Mouse (Mus musculus) hindbrain, embryonic 10.5 days (tissue): ENCODE data around the gene Zfp764. TPM values are rescaled to one million over a fixed set of nuclear protein-coding genes. Genes with fewer than 3 reads are reported as not detected.
"Not testable (repeated sequence)": the region's sequence is repeated elsewhere in the genome, so short reads cannot be mapped to it uniquely, and the experiment has no call there.

Experiments
- DNase-seq: peaks from one replicate; pipeline ENCODE4 v3.0.0-alpha.2; 2017; ENCODE audit warnings: low spot score
- H3K27ac ChIP-seq: fragments of 300-500 bp; sonication (generic); 2 replicates; pipeline ENCODE4 v1.5.1; 2016; ENCODE audit warnings: mild to moderate bottlenecking, moderate library complexity
- H3K27me3 ChIP-seq: fragments of 300-500 bp; sonication (generic); 2 replicates; pipeline ENCODE4 v1.6.1; 2016; ENCODE audit warnings: mild to moderate bottlenecking; ENCODE audit not compliant: poor library complexity, insufficient read depth, severe bottlenecking
- H3K36me3 ChIP-seq: fragments of 300-500 bp; sonication (generic); 2 replicates; pipeline ENCODE4 v1.6.1; 2016; ENCODE audit warnings: mild to moderate bottlenecking, moderate library complexity
- H3K4me1 ChIP-seq: fragments of 300-500 bp; sonication (generic); replicated peaks from 2 replicates; pipeline ENCODE4 v1.6.1; 2016; ENCODE audit warnings: mild to moderate bottlenecking
- H3K4me3 ChIP-seq: fragments of 300-500 bp; sonication (generic); 2 replicates; pipeline ENCODE4 v1.5.1; 2016; ENCODE audit warnings: mild to moderate bottlenecking, moderate library complexity
- H3K9me3 ChIP-seq: fragments of 300-500 bp; sonication (generic); 2 replicates; pipeline ENCODE4 v1.6.1; 2016; ENCODE audit warnings: mild to moderate bottlenecking, moderate library complexity
- WGBS: fragments of 180-500 bp; shearing (Covaris S2); methylation state at CpG from one replicate; pipeline ENCODE4 v1.1.7; 2016; 5-methylcytosine and 5-hydroxymethylcytosine counted together
- polyA plus RNA-seq: library from polyadenylated mRNA; unstranded; fragments of >200 nt; fragmentation: Nextera tagmentation; extraction: Ambion mirVana; gene quantifications from 2 replicates; pipeline ENCODE4 v1.2.1, GENCODE M21; 2016

Gene Zfp764
- polyA plus RNA-seq, 1 experiment from 2014 or later: 6.6 TPM

DNA sequence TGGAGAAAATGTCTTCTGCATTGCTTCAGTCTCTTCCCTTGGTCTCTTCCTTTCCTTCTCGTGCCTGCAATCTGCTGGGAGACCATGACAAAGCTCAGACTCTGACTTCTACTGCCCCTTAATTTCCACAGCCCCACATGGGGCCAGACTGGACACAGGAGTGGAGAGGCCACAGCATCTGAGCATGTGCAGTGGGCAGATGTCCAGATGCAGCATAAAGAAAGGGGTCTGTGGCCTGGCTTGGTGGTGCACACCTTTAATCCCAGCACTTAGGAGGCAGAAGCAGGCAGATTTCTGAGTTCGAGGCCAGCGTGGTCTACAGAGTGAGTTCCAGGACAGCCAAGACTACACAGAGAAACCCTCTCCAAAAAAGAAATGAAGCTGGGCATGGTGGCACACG, 21.1 kb downstream of the Zfp764 start:
- 89% methylated on average over 4 of the region's 4 CpGs for WGBS

DNA sequence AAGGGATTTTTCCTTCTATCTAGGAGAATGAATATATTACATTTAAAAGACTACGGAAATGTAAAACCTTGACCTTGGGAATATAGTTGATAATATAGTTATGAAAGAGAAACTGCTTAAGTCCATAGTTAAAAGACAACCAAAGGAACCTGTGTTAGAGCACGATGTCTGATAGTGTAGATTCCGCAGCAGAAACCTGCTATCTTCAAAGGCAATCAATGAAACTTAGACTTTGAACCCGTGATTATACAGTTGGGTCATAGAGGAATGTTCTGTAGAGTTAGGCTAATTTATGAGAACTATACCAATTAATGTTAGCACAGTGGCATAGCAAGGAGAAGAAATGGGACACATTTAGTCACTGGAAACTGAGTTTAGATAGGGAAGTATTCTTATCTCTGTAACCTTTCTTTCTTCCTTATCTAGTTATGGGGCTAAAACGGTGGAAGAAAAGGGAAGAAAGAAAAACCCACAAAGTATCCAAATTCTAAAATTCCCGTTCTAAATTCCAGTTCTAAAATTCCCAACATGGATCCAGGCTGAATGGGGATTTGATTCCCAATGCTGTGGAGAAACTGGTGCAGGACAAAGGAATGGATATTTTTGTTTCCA, 28.2 kb downstream of the Zfp764 start:
- WGBS: 75% methylated on average over 6 of the region's 6 CpGs
- H3K4me1 ChIP-seq: peaks cover 9% of the 10 kb centered on the region
- no peak for DNase-seq
- no peaks in the 10 kb centered on the region for H3K9me3 ChIP-seq
- no peak overlapping the region for H3K27ac ChIP-seq
- peaks cover 26% of the 10 kb centered on the region for H3K36me3 ChIP-seq
- H3K4me3 ChIP-seq: no peak overlapping the region
- no peaks in the 10 kb centered on the region for H3K27me3 ChIP-seq

More for the DNA sequence above, 21.1 kb downstream of the Zfp764 start:
- H3K4me3 ChIP-seq, H3K9me3 ChIP-seq, H3K27me3 ChIP-seq, H3K27ac ChIP-seq, DNase-seq: not testable (repeated sequence)
- H3K4me1 ChIP-seq: peaks cover 16% of the 10 kb centered on the region
- H3K36me3 ChIP-seq: peaks cover 44% of the 10 kb centered on the region

DNA sequence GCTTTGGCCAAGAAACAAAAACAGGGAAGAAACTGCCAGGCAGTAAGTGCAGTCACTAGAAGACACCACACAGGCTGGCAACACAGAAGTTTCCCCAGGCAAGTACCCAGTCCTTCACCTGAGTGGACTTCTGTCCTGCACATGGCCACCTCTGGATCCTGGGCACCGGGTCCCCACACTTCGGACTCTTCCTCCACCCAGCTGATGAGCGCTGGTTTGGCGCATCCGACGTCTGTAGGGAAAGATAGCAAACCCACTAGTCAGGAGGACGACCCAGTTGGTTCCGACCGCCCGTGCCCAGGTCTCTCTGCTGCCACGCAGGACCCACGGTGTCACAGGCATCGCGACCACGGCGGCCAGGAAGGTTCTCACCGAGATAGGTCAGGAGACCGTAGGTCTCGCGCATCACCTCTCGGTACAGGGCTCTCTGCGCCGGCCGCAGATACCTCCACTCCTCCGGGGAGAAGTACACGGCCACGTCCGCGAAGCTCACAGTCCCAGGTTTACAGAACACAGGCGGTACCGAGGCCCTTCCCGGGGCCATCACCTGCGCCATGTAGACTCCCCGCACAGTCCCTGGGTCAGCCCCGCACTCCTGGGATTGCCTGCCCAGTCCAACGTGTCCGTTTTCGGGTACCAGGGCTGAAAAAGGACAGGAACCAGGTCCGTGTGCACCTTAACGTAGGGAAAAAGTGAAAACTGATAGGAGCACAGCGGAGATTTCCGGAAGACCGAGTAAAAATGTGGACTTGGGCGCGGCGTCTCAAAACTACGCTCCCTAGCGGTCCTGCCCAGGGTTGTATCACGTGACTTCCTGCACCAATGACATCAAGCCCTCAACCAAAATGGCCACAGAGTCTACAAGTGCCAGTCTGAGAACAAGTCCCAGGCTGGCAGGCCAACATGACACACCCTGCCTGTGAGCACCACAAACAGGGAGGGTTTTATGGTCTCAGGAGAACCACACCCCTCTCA, 31.1 kb downstream of the Zfp764 start, which contains the start of gene Zfp747:
Gene Zfp747, minus strand, starts transcription at position 780 of the 975 bp plus-strand sequence.
- H3K27me3 ChIP-seq, H3K4me1 ChIP-seq, H3K9me3 ChIP-seq: not testable (repeated sequence)
- 3% methylated on average over 49 of the region's 49 CpGs for whole genome bisulfite sequencing
- Histone ChIP-seq H3K36me3 (peaks cover 25% of the 10 kb centered on the region), H3K27ac (peak within 1 kb of the TSS; percentile 87), H3K4me3 (peak within 1 kb of the TSS; percentile 73)
- peak; percentile 87 for DNase-seq

DNA sequence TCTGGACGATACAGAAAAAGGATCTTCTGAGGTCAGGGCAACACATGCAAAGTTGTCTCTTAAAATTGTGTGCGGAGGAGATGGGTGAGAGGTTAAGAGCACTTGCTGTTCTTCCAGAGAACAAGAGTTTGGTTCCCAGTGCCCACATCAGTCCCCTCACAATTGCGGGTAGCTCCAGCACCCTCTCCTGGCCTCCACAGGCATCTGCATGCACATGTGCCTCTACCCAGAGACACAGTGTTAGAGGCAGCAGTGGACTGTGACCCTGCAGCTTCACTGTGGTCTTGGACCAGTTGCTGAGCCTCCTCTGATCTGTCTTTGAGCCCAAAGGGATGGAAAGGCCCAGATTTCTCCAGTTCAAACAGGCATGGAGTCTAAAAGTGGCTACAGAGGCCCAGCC, 34.8 kb downstream of the Zfp764 start:
- H3K4me3 ChIP-seq, DNase-seq, H3K4me1 ChIP-seq, H3K27me3 ChIP-seq, H3K27ac ChIP-seq, H3K9me3 ChIP-seq: not testable (repeated sequence)
- H3K36me3 ChIP-seq: peaks cover 25% of the 10 kb centered on the region
- WGBS: 80% methylated on average over 3 of the region's 3 CpGs

DNA sequence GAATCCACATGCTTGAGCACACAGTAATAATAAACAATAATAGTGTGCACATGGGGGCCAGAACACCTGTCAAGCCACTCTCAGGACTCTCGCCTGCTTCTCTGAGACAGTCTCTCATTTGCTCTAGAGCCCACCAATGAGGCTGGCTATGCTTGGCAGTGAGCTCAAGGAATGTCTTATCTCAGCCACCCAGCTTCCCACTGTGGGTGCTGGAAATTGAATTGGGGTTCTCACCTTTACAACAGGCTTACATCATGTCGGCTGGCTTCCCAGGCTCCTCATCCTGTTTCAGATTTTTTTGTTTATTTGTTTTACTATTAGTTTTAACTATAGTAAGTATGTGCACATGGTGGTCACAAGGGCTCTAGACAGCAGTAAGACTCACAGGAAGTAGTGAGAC, 35.4 kb downstream of the Zfp764 start:
- H3K27ac ChIP-seq: no peak overlapping the region
- peaks cover 9% of the 10 kb centered on the region for H3K4me1 ChIP-seq
- no peak overlapping the region for H3K4me3 ChIP-seq
- no peaks in the 10 kb centered on the region for H3K9me3 ChIP-seq
- H3K36me3 ChIP-seq: peaks cover 25% of the 10 kb centered on the region
- WGBS: 81% methylated on average over 2 of the region's 2 CpGs
- no peak for DNase-seq
- H3K27me3 ChIP-seq: no peaks in the 10 kb centered on the region

DNA sequence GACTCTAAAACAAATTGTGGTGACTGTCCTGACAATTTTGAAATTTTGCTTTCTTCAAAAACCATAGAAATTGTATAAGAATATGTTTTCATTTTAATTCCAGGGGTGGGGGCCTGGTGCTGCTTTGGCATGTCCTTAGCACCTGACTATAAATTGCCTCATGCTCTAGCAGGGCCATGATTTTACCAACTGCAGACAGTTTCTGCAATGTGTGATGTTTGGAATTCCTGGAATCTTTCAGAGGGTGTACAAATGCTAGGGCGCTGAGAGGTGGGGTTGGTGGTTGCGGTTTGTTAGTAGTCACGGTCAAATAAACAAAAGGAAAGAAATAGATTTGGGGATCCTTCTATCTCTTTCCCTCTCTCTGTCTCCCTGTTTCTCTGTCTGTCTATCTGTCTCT, 40.4 kb downstream of the Zfp764 start:
- 87% methylated on average over 3 of the region's 3 CpGs for WGBS
- H3K27ac ChIP-seq: no peak overlapping the region
- peaks cover 32% of the 10 kb centered on the region for H3K27me3 ChIP-seq
- H3K9me3 ChIP-seq: no peaks in the 10 kb centered on the region
- DNase-seq: no peak
- peaks cover 17% of the 10 kb centered on the region for H3K4me1 ChIP-seq
- no peak overlapping the region for H3K4me3 ChIP-seq
- H3K36me3 ChIP-seq: no peaks in the 10 kb centered on the region

DNA sequence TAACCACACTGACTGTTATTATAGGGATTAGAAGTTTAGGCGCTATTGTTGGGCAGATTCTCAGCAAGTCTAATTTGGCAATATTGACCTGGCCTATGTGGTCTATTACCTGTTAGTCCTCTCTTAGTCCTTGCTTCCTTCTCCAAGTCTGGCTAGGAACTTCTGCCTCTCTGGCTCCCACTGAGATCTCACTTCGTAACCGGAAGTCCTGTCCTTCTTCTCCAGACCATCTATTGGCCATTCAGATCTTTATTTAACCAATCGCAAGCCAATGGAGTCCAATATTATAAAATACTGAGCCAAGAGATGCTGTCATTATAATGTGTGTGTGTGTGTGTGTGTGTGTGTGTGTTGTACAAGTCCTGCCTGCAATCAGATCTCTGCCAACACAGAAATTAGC, 42.5 kb downstream of the Zfp764 start:
- no peaks in the 10 kb centered on the region for H3K36me3 ChIP-seq
- DNase-seq: no peak
- no peak overlapping the region for H3K27ac ChIP-seq
- H3K4me1 ChIP-seq: peaks cover 17% of the 10 kb centered on the region
- 49% methylated on average over 4 of the region's 4 CpGs for WGBS
- H3K4me3 ChIP-seq: peak overlapping the region; percentile 56
- H3K9me3 ChIP-seq: no peaks in the 10 kb centered on the region
- H3K27me3 ChIP-seq: peaks cover 33% of the 10 kb centered on the region

DNA sequence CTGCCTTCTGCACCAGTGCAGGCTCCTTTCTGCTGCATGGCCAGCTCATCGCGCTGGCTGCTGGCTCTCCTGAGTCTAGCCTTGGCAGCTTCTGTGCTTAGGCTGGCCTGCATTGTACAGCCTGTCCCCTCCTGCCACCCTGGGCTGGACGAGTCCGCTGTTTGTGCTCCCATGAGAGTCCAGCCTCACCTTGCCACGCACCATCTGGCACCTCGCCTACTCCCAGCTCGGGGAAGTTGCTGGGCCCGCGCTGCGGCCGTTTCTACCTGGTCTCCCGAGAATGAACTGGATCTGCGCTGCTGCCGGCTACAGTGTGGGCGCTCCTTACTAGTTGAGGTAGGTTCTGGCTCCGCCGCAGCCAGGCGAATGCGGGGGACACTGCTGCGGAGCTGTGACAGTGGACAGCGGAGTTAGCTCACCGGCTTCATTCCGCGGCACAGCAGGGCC, 43.1 kb downstream of the Zfp764 start:
- H3K27ac ChIP-seq: peak overlapping the region; percentile 47
- H3K9me3 ChIP-seq: no peaks in the 10 kb centered on the region
- H3K36me3 ChIP-seq: no peaks in the 10 kb centered on the region
- DNase-seq: peak; percentile 57
- peaks cover 33% of the 10 kb centered on the region for H3K27me3 ChIP-seq
- WGBS: 1% methylated on average over 24 of the region's 24 CpGs
- peak overlapping the region; percentile 56 for H3K4me3 ChIP-seq
- H3K4me1 ChIP-seq: peaks cover 17% of the 10 kb centered on the region

DNA sequence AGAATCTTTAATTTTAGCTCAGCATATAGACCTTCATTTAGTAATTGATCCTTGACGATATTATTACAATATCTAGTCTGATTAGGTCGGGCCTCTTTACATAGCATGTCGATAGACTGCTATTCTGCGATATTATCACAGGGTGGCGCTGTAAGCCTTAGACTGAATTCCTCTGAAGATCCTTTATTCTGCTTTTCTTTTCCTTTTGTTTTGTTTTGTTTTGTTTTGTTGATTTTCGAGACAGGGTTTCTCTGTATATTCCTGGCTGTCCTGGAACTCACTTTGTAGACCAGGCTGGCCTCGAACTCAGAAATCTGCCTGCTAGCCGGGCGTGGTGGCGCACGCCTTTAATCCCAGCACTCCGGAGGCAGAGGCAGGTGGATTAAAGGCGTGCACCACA, 44.2 kb downstream of the Zfp764 start:
- H3K27ac ChIP-seq, H3K9me3 ChIP-seq, H3K36me3 ChIP-seq: not testable (repeated sequence)
- H3K27me3 ChIP-seq: peaks cover 33% of the 10 kb centered on the region
- peaks cover 17% of the 10 kb centered on the region for H3K4me1 ChIP-seq
- H3K4me3 ChIP-seq: peak overlapping the region; percentile 26
- WGBS: 28% methylated on average over 13 of the region's 13 CpGs
- peak; percentile 20 for DNase-seq

DNA sequence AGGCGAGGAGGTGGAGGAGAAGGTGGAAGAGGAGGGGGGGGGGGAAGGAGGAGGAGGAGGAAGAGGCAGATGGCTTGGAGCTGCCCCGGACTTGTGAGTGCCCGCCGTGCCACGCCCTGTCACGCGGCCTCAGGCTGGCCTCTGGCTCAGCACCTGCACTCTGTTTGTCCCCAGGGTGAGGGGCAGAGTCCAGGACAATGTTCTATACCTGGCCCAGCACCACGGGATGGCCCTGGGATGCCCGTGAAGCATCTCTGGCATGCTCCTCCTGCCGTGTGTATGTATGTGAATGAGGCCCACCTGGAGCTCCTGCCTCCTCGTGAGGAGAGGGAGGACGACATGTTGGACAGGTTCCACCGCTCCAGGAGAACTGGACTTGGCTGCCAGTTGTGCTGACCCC, 45.2 kb downstream of the Zfp764 start:
- Histone ChIP-seq H3K4me3 (no peak overlapping the region), H3K27ac (no peak overlapping the region), H3K4me1 (peaks cover 17% of the 10 kb centered on the region), H3K27me3 (peaks cover 33% of the 10 kb centered on the region), H3K36me3 (no peaks in the 10 kb centered on the region), H3K9me3 (no peaks in the 10 kb centered on the region)
- WGBS: 58% methylated on average over 13 of the region's 13 CpGs
- DNase-seq: no peak

DNA sequence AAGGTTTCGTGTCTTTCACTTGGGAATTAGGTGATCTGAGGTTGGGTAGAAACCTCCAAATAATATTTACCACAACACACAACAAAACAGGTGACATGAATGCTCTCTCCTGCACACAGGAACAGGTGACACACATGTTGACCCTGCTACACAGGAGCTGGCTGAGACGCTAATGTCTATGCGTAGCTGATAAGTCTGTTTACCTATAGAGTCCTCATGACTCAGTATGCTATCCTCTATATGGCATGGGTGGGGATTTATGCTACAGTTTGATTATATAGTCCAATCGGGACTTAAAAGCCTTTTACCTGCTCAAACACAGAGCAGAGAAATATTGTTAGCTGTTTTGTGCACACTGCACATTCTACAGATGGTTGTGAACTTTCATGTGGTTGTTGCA, 46.4 kb downstream of the Zfp764 start:
- DNase-seq: no peak
- peaks cover 17% of the 10 kb centered on the region for H3K4me1 ChIP-seq
- no peaks in the 10 kb centered on the region for H3K36me3 ChIP-seq
- no peak overlapping the region for H3K27ac ChIP-seq
- H3K27me3 ChIP-seq: peaks cover 29% of the 10 kb centered on the region
- 80% methylated on average over 4 of the region's 4 CpGs for WGBS
- no peak overlapping the region for H3K4me3 ChIP-seq
- H3K9me3 ChIP-seq: no peaks in the 10 kb centered on the region

DNA sequence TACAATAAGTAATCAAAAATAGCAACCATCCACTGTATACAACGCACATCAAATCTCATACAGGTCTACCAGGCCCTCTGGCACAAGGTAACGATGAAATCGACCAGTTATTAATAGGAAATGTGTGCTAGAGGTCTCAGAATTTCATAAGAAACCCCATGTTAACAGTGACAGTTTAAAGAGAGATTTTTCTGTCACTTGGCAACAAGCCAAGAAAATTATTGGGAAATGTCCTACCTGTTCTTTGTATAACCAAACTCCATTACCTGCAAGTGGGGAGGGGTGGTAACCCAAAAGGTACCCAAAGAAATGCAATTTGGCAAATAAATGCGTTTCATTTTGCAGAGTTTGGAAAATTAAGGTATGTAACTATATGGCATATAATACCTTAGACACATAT, 48.1 kb downstream of the Zfp764 start:
- 75% methylated on average over 4 of the region's 4 CpGs for WGBS
- DNase-seq: no peak
- Histone ChIP-seq H3K4me1 (peaks cover 6% of the 10 kb centered on the region), H3K27ac (no peak overlapping the region), H3K36me3 (no peaks in the 10 kb centered on the region), H3K9me3 (no peaks in the 10 kb centered on the region), H3K4me3 (no peak overlapping the region), H3K27me3 (peaks cover 14% of the 10 kb centered on the region)

DNA sequence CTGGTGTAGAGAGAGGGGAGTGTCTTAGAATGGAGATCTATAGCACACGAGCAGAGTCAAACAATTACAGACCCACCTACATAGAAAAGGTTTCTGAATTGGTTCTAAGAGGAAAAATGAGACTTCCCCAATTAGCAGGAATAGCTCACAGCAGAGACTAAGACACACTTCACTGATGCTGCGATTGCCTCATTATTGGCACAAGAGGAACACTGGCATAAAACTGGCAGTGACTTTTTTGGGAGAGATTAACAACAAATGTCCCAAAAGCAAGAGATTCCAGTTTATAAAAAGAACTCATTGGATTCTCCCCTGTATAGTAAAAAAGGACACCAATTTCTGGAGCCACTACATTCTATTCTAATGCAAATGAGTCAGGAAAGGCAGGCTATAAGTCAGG, 48.8 kb downstream of the Zfp764 start:
- WGBS: 78% methylated on average over 2 of the region's 2 CpGs
- no peak for DNase-seq
- H3K4me1 ChIP-seq: 0 out of 2 replicates have a peak, but pooled peaks cover 3% of the 10 kb centered on the region

More for the DNA sequence above, 48.8 kb downstream of the Zfp764 start:
- Histone ChIP-seq H3K27ac (no peak overlapping the region), H3K4me3 (no peak overlapping the region), H3K9me3 (no peaks in the 10 kb centered on the region), H3K27me3 (peaks cover 8% of the 10 kb centered on the region), H3K36me3 (no peaks in the 10 kb centered on the region)
